Mouse (Mus musculus) naive thymus-derived CD4-positive, alpha-beta T cell, adult 2 months (primary cell): ENCODE results near the gene Tubd1.

ENCODE experiments used
- DNase-seq: peaks from one replicate; pipeline ENCODE4 v3.0.0-alpha.2; 2011; ENCODE audit warnings: low read depth

Tubd1 gene

GRCm38 (mm10) chr11:86599378-86600208 lies 54.8 kb downstream of the Tubd1 start:
- no peak for DNase-seq

DNA sequence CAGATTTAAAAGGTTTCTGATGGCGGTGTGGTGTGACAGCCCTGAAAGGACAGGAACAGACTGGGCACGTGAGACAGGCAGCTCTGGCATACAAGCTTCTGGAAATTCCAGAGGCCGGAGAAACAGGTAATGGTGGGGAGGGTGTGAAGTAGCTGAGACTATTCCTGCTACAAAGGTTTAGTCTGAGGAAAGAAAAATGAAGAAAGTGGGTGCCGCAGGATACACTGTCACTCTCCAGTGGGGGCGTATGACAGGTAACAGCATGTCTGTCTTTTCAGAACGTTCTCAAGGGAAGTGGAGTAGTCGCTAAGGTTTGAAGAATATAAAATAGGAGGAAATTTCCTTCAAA lies 55.4 kb downstream of the Tubd1 start:
- DNase-seq: no peak

DNA sequence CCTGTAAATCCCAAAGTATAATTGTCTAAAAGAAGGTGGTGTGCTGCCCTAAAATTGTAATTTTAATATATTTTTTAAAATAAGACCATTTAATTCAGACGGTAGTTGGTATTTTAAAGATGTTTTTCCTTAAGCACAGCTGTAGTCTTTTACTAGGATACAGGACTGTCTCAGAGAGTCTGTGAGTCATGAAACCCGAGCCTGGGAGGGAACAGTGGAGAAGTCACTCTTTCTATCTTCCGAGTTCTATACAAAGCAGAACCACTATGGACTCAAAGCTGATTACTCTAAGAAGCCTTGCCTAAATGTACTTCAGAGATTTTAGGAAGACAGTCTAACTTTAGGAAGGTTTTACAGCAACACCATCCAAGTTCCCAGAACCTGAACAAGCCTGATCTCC lies 57.3 kb downstream of the Tubd1 start:
- no peak for DNase-seq

DNA sequence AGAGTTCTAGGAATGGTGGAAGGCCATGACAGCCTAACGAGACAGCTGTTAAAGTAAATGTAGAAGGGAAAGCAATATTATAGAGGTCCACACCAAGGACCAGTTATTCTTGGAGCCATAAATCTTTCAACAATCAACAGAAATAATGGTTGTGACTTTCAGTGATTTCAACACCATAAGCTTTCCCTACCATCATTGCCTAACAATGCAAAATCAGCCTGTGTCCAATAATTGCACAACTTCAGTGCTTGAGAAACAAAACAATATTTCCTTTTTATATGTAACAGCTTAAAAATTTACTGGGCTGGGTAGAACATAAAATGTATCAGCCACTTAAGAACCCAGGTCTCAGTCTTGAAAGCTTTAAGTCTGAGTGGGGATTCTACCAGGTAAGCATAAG lies 58.9 kb downstream of the Tubd1 start:
- no peak for DNase-seq

- no peak for DNase-seq
Observed at GRCm38 (mm10) chr11:86604289-86604688, 59.5 kb downstream of the Tubd1 start.

DNA sequence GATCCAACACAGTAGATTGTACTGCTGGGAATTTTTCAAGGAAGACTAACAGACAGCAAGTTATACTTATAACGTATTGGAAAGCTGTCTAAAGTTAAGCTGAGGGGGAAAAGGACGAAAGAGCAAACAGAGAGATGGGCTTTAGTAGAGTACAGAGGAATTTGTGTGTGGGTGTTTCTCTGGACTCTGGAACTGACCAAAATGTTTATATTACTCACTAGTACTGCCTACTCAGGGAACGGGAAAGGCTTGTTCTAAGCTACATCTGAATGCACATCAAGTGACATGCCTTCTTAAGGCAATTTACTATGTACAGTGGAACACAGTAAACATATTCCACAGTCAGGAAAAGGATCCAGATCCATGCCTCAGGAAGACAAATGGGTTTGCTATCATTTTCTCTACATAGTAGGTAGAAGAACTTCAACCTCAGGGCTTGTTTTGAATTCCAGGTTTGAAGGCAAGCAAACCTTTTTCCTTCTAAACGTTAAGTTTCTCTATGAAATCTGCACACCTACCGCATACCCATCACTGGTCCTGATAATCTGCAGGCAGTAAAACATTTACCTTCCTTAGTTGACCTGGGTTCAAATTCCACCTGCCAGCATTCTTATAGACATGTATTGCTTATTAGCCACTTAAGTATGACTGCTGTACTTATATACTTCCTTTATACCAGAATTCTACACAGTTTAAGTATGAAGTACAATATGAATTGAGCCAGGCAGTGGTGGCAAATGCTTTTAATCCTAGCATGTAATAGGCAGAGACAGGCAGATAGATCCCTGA lies 60.1 kb downstream of the Tubd1 start:
- DNase-seq: no peak

- DNase-seq: no peak
Observed at GRCm38 (mm10) chr11:86606621-86607339, 62.0 kb downstream of the Tubd1 start.

GRCm38 (mm10) chr11:86607808-86608350 lies 63.1 kb downstream of the Tubd1 start:
- no peak for DNase-seq

- DNase-seq: no peak
Observed at GRCm38 (mm10) chr11:86610239-86610638, 65.4 kb downstream of the Tubd1 start.

GRCm38 (mm10) chr11:86611991-86612390 lies 67.2 kb downstream of the Tubd1 start:
- no peak for DNase-seq

- no peak for DNase-seq
Observed at GRCm38 (mm10) chr11:86614056-86614530, 69.3 kb downstream of the Tubd1 start.

- DNase-seq: no peak
Observed at GRCm38 (mm10) chr11:86614607-86615006, 69.8 kb downstream of the Tubd1 start.
